Mouse (Mus musculus) adipocyte (in vitro differentiated cells): ENCODE results near the gene Nkx2-5.

Experiments used
- DNase-seq: peaks from one replicate; pipeline ENCODE4 v3.0.0-alpha.2; 2016; ENCODE audit warnings: low spot score

The Nkx2-5 gene

DNA sequence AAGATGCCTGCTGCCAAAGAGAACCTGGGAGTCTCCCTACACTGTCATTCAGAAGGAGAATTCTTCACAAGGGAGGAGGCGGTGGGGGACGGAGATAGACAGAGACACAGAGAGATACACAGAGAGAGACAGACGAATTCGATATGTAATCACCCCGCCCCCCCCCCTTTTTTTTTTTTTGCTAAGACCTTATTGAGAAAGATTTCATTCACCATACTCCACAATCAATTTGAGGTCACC, at the start of gene Nkx2-5:
Nkx2-5 (minus strand) TSS at position 101 of the 240 bp plus-strand sequence.
- no peak for DNase-seq

GRCm38 (mm10) chr17:26894342-26894741, 49.5 kb upstream of the Nkx2-5 start:
- no peak for DNase-seq

GRCm38 (mm10) chr17:26893492-26893891, 48.7 kb upstream of the Nkx2-5 start:
- no peak for DNase-seq

GRCm38 (mm10) chr17:26892635-26893375, 48.0 kb upstream of the Nkx2-5 start:
- DNase-seq, result no peak

DNA sequence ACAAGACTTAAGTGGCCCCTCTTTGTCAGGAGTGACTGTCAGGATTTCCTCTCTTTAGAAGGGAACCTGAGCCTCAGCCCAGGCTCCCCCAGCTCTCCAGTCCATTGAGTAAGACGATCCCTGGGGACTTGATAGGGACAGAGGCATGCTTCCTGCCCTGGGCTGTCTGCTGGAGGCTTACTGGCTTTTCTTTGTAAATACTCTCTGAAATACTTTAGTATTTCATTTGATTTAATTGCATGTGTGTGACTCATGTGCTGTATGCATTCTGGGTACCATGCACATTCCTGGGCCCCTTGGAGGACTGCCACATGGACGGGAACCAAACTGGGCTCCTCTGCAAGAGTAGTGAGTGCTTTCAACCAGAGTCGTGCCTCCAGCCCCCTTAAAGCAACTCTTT, 43.1 kb upstream of the Nkx2-5 start:
- peak; percentile 63 for DNase-seq

GRCm38 (mm10) chr17:26886047-26886749, 41.4 kb upstream of the Nkx2-5 start:
- peak; percentile 86 for DNase-seq

GRCm38 (mm10) chr17:26884995-26885926, 40.5 kb upstream of the Nkx2-5 start:
- DNase-seq, result peak; percentile 91

DNA sequence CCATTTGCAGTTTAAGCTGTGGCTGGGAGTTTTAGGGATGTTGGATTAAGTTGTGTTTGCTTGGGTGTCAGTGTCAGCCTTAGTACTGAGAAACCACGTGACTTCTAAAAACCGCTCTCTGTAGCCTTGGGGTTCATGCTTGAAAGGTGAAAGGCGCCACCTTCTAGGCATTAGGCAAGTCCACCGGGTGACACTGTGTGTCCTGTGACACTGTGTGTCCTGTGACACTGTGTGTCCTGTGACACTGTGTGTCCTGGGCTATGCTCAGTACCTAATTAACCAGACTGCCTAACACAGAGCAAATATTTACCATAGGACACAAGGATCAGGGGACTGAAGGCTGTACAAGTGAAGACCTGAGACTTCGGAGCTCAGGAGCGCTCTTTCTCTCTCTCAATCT, 38.8 kb upstream of the Nkx2-5 start:
- no peak for DNase-seq

DNA sequence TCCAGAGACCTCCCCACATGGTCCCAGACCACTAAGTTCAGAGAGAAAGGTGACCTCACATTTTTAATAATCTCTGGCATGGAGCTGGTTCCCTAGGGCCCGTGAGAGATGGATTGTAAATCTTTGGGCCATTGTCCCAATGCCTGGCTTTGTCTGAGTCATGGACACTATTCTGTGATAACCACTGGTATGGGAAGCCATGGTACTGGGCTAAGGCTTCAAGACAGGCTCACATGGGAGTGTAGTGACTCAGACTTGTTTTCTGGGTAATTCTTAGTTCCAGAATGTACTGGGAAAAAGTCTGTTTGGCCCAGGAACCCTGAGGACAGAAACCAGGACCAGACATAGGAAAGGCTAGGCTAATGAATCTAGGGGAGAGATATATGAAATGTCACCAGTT, 37.9 kb upstream of the Nkx2-5 start:
- peak; percentile 38 for DNase-seq

DNA sequence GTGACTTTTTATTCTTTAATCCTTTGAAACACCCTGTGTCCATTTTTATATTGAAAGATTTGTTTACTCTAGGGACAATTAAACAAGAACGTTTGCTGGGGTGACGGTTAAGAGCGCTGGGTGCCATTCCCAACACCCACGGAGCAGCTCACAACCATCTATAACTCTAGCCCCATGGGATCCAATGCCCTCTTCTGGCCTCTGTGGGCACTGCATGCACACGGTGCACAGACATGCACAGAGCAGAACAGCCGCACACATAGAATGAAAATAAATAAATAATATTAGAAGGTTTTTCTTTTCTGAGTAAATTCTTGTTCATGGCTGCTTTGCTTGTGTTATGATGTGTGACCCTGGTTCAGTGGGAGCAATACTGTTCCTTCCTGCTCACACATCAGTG, 34.4 kb upstream of the Nkx2-5 start:
- DNase-seq, result no peak

DNA sequence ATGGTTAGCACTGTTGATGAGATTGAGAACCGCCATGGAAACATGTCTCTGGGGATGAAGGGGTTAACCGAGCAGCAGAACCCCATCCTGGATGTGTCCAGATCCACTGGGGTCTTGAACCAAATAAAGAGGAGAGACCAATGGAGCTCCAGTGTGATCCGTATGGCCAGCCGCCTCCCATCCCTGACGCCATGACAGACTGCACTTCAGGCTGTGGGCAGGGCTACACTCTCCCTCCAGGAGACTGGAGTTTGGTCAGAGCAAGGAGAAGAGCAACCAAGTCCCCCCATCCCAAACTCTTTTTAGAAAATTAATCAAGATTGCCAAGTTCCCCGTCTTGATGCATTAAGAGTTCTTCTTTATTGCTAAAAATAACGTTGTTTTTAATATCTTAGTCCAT, 33.1 kb upstream of the Nkx2-5 start:
- no peak for DNase-seq

- no peak for DNase-seq
These were observed 29.7 kb upstream of the Nkx2-5 start for GRCm38 (mm10) chr17:26874542-26874941.

DNA sequence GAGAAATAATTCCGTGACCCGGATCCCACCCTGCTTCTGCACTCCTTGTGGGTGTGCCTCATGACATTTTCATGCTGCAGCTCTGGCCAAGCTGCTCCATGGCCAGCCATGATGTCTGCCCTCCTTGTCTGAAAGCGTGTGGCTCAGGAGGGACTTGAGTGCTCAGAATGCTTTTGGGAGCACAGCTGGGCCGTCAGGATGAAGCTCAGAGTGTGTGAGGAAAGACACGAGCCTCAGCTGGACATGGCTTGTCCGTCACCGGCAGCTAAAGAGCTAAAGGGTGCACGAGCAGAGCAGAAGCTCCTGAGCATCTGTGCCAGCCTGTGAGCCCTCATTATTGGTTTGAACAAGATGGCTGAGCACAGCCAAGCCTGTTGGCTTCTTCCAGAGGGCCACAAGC, 28.7 kb upstream of the Nkx2-5 start:
- DNase-seq, result no peak

- DNase-seq, result no peak
These were observed 28.1 kb upstream of the Nkx2-5 start for GRCm38 (mm10) chr17:26872870-26873269.

DNA sequence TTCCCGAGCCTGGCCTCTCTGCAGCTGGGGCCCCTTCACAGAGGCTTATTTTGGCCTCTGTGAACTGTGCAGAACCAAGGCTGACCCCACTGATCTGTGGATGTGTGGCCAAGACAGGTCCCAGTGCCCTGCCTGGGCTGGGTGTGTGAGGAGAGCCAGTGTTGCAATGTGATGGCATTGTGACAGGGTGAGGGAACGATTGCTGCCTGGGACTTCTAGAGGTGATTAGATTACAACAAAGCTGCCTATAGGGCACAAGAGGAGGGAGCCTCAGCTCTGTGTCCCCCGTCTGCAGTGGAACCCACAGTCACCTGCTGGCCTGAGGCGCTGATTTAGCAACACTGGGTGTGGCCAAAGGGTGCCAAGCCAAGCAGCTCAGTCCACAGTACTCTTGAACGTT, 23.9 kb upstream of the Nkx2-5 start:
- peak; percentile 70 for DNase-seq

- no peak for DNase-seq
These were observed 20.3 kb upstream of the Nkx2-5 start for GRCm38 (mm10) chr17:26865156-26865555.

GRCm38 (mm10) chr17:26864343-26864742, 19.5 kb upstream of the Nkx2-5 start:
- no peak for DNase-seq

DNA sequence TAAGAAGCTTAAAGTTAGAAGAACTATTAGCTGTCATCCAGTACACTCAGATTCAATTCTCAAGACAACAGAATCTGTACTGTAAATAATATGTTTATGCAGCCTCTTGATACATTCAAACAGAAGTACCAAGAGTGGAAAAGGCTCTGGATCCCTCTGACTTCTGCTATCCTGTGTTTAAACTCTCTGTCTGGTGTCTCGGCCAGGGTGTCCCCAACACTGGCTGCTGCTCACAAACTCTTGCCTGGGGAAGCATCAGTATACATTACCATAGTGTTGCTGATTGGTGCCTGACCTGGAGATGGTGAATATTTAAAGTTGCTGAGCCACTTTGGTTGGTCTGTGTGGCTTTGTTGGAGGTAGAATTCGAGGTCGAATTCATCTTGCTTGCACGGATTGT, 17.0 kb upstream of the Nkx2-5 start:
- DNase-seq, result no peak

GRCm38 (mm10) chr17:26861383-26861782, 16.6 kb upstream of the Nkx2-5 start:
- peak; percentile 99 for DNase-seq

DNA sequence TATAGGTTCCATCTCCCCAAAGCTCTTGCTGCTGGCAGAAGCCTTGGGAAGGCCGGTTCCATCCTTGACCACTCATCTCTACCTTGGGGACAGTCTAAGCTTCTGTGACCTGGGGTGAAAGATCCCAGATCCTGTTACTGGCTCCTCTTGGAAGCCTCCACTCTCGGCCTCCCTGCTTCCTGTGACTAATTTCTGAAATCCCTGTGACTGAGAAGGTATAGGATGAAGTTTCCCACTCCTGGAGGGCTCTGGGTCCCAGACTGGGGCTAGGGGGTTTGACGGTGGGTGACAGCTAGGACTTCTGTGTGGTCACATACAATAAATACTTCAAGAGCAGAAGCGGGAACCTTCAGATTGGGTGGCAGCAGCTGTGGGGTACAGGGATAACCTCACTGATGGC, 16.1 kb upstream of the Nkx2-5 start:
- no peak for DNase-seq

DNA sequence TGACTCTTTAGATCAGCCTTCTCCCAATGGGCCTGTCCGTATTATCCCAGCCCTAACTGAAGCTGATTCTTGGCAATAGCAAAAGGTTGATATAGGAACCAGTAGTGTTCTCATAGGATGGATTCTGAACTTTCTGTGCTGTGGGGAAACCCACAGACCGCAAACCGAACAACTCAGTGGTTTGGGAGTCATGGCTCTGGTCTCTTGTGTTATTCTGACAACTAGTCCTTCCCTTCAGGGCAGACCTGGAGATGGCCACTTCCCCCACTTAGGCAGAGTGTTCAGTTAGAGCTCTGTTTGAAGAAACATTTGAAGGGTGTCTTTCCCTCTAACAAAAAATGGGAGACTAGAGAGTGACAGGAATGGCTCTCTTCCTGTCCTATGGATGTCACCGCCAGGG, 7.5 kb upstream of the Nkx2-5 start:
- DNase-seq, result no peak

DNA sequence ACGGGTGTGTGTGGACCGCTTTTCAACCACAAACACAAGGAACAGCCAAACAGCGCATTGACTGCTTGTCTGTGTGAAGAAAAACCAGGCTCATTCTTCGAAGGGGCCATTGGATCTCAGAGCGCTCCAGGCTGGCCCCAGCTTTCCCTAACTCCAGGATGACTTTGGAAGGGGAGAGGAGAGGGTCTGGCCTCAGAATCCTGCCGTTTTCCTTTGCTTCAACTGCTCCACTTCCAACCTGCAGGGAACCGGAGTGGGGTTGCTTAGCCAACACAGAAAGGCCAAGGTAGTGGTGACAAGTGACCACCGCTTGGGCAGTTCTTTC, 6.3 kb upstream of the Nkx2-5 start:
- no peak for DNase-seq
